Mouse (Mus musculus): ENCODE measurements around the gene Man2a2.

The Man2a2 gene

GRCm38 (mm10) chr7:80376192-80376591, 5.0 kb upstream of the Man2a2 start:
- Histone ChIP-seq H3K27me3 (ENCODE audit: insufficient read depth, low read length) (peaks cover 50% of the 10 kb centered on the region), H3K4me3 (replicated peaks; ENCODE audit: low read length) (no peak overlapping the region), H3K4me1 (replicated peaks; ENCODE audit: low read depth, low read length) (peaks cover 36% of the 10 kb centered on the region), H3K36me3 (ENCODE audit: insufficient read depth, low read length) (no peaks in the 10 kb centered on the region), H3K9me3 (ENCODE audit: low read length) (no peaks in the 10 kb centered on the region)
- no peak for TF ChIP-seq POU5F1 (IDR thresholded peaks at IDR 0.05; ENCODE audit: borderline replicate concordance, low read length)
- TF ChIP-seq CTCF (conservative IDR thresholded peaks at IDR 0.05; ENCODE audit: low read length), result no peak
- no peak for TF ChIP-seq NANOG (IDR thresholded peaks at IDR 0.05; ENCODE audit: borderline replicate concordance, low read length)

GRCm38 (mm10) chr7:80375376-80376039, 4.3 kb upstream of the Man2a2 start:
- H3K27me3 ChIP-seq (ENCODE audit: insufficient read depth, low read length), result peaks cover 43% of the 10 kb centered on the region
- H3K4me1 ChIP-seq (replicated peaks; ENCODE audit: low read depth, low read length), result peaks cover 31% of the 10 kb centered on the region
- TF ChIP-seq POU5F1 (IDR thresholded peaks at IDR 0.05; ENCODE audit: borderline replicate concordance, low read length) (no peak), NANOG (IDR thresholded peaks at IDR 0.05; ENCODE audit: borderline replicate concordance, low read length) (no peak), CTCF (conservative IDR thresholded peaks at IDR 0.05; ENCODE audit: low read length) (no peak)
- H3K4me3 ChIP-seq (replicated peaks; ENCODE audit: low read length), result no peak overlapping the region
- H3K36me3 ChIP-seq (ENCODE audit: insufficient read depth, low read length), result no peaks in the 10 kb centered on the region
- no peaks in the 10 kb centered on the region for H3K9me3 ChIP-seq (ENCODE audit: low read length)

DNA sequence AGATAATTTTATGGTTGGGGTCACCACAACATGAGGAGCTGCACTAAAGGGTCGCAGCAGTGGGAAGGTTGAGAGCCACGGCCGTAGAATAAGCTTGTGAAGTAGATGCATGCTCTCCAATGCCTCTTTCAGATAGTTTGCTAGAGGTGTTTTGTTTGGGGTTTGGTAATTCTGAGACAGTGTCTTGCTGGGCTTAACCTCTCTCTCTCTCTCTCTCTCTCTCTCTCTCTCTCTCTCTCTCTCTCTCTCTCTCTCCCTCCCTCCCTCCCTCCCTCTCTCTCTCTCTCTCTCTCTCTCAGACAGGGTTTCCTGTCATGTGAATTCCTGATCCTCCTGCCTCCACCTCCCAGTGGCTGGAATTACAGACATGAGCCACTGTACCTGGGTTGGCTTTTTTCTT, 3.6 kb upstream of the Man2a2 start:
- H3K9me3 ChIP-seq (ENCODE audit: low read length), result no peaks in the 10 kb centered on the region
- TF ChIP-seq NANOG (IDR thresholded peaks at IDR 0.05; ENCODE audit: borderline replicate concordance, low read length) (no peak), POU5F1 (IDR thresholded peaks at IDR 0.05; ENCODE audit: borderline replicate concordance, low read length) (no peak), CTCF (conservative IDR thresholded peaks at IDR 0.05; ENCODE audit: low read length) (no peak)
- H3K4me1 ChIP-seq (replicated peaks; ENCODE audit: low read depth, low read length), result peaks cover 31% of the 10 kb centered on the region
- no peak overlapping the region for H3K4me3 ChIP-seq (replicated peaks; ENCODE audit: low read length)
- no peaks in the 10 kb centered on the region for H3K36me3 ChIP-seq (ENCODE audit: insufficient read depth, low read length)
- H3K27me3 ChIP-seq (ENCODE audit: insufficient read depth, low read length), result peaks cover 43% of the 10 kb centered on the region

DNA sequence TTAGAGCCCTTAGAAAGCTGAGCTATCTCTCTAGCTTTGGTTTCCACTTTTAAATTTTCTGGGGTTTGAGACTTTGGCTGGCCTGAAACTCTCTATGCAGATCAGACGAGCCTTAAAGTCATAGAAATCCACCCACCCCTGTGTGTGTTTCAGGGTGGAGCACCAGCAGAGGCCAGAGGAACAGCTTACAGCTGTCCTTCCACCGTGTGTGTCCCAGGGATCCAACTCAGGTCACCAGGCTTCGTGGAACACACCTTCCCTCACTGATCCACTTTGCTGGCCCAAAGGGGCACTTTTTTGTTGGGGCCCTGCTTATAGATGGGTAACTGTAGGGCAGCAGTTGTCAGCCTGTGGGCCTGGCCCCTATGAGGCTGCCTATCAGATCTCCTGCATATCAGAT, 3.1 kb upstream of the Man2a2 start:
- 0 out of 2 replicates have a peak overlapping the region, but pooled peaks have one; percentile 14 for H3K4me3 ChIP-seq (replicated peaks; ENCODE audit: low read length)
- H3K4me1 ChIP-seq (replicated peaks; ENCODE audit: low read depth, low read length), result peaks cover 31% of the 10 kb centered on the region
- TF ChIP-seq CTCF (conservative IDR thresholded peaks at IDR 0.05; ENCODE audit: low read length), result no peak
- no peak for TF ChIP-seq NANOG (IDR thresholded peaks at IDR 0.05; ENCODE audit: borderline replicate concordance, low read length)
- no peak for TF ChIP-seq POU5F1 (IDR thresholded peaks at IDR 0.05; ENCODE audit: borderline replicate concordance, low read length)

DNA sequence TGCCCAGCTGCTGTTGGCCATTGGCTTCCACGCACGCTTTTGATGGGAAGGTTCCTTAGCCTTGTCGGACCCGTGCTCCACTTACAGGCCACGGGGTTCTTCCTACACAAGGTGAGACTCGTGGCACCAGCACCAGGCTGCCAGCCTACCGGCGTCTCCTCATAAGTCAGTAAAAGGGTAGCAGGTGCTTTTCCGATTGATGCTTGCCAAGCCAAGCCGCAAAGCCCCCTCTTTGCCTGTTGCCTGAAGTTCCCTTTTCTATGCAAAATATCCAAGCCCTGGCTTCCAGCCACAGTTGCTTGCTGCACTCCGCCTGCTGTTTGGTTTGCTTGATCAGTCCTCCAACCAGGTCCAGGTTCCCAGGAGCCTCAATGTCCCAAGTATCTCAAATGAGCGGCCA, 2.7 kb upstream of the Man2a2 start:
- H3K27me3 ChIP-seq (ENCODE audit: insufficient read depth, low read length), result peaks cover 50% of the 10 kb centered on the region
- H3K4me1 ChIP-seq (replicated peaks; ENCODE audit: low read depth, low read length), result peaks cover 33% of the 10 kb centered on the region
- no peaks in the 10 kb centered on the region for H3K36me3 ChIP-seq (ENCODE audit: insufficient read depth, low read length)

More for the DNA sequence above, 3.1 kb upstream of the Man2a2 start:
- Histone ChIP-seq H3K36me3 (ENCODE audit: insufficient read depth, low read length) (no peaks in the 10 kb centered on the region), H3K27me3 (ENCODE audit: insufficient read depth, low read length) (peaks cover 46% of the 10 kb centered on the region), H3K9me3 (ENCODE audit: low read length) (no peaks in the 10 kb centered on the region)

GRCm38 (mm10) chr7:80373352-80373751, 2.2 kb upstream of the Man2a2 start:
- peaks cover 36% of the 10 kb centered on the region for H3K4me1 ChIP-seq (replicated peaks; ENCODE audit: low read depth, low read length)
- no peak for TF ChIP-seq CTCF (conservative IDR thresholded peaks at IDR 0.05; ENCODE audit: low read length)
- no peak for TF ChIP-seq NANOG (IDR thresholded peaks at IDR 0.05; ENCODE audit: borderline replicate concordance, low read length)
- TF ChIP-seq POU5F1 (IDR thresholded peaks at IDR 0.05; ENCODE audit: borderline replicate concordance, low read length), result no peak
- H3K9me3 ChIP-seq (ENCODE audit: low read length), result no peaks in the 10 kb centered on the region
- H3K36me3 ChIP-seq (ENCODE audit: insufficient read depth, low read length), result no peaks in the 10 kb centered on the region
- peaks cover 52% of the 10 kb centered on the region for H3K27me3 ChIP-seq (ENCODE audit: insufficient read depth, low read length)
- H3K4me3 ChIP-seq (replicated peaks; ENCODE audit: low read length), result no peak overlapping the region

More for the DNA sequence above, 2.7 kb upstream of the Man2a2 start:
- TF ChIP-seq CTCF (conservative IDR thresholded peaks at IDR 0.05; ENCODE audit: low read length) (no peak), POU5F1 (IDR thresholded peaks at IDR 0.05; ENCODE audit: borderline replicate concordance, low read length) (no peak), NANOG (IDR thresholded peaks at IDR 0.05; ENCODE audit: borderline replicate concordance, low read length) (no peak)
- Histone ChIP-seq H3K4me3 (replicated peaks; ENCODE audit: low read length) (0 out of 2 replicates have a peak overlapping the region, but pooled peaks have one; percentile 14), H3K9me3 (ENCODE audit: low read length) (no peaks in the 10 kb centered on the region)

DNA sequence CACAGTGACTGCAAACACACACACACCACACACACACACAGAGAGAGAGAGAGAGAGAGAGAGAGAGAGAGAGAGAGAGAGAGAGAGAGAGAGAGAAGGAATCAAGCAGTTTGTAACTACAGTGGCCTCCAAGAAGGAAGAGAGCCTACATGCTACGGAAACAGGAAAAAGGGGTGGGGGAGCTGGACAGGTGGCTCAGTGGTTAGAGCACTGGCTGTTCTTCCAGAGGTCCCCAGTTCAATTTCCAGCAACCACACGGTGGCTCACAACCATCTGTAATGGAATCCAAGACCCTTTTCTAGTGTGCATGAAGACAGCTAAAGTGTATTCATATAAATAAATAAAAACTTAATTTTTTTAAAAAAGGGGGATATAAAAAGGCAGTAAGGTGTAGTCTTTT, 1.5 kb upstream of the Man2a2 start:
- H3K4me3 ChIP-seq (replicated peaks; ENCODE audit: low read length), result no peak overlapping the region
- H3K9me3 ChIP-seq (ENCODE audit: low read length), result no peaks in the 10 kb centered on the region
- TF ChIP-seq CTCF (conservative IDR thresholded peaks at IDR 0.05; ENCODE audit: low read length) (no peak), POU5F1 (IDR thresholded peaks at IDR 0.05; ENCODE audit: borderline replicate concordance, low read length) (no peak), NANOG (IDR thresholded peaks at IDR 0.05; ENCODE audit: borderline replicate concordance, low read length) (no peak)
- peaks cover 40% of the 10 kb centered on the region for H3K4me1 ChIP-seq (replicated peaks; ENCODE audit: low read depth, low read length)
- peaks cover 4% of the 10 kb centered on the region; the same call in 1 of the 2 replicates for H3K36me3 ChIP-seq (ENCODE audit: insufficient read depth, low read length)
- peaks cover 57% of the 10 kb centered on the region for H3K27me3 ChIP-seq (ENCODE audit: insufficient read depth, low read length)

- peaks cover 59% of the 10 kb centered on the region for H3K27me3 ChIP-seq (ENCODE audit: insufficient read depth, low read length)
- no peaks in the 10 kb centered on the region for H3K9me3 ChIP-seq (ENCODE audit: low read length)
- no peak overlapping the region for H3K4me3 ChIP-seq (replicated peaks; ENCODE audit: low read length)
- peaks cover 41% of the 10 kb centered on the region for H3K4me1 ChIP-seq (replicated peaks; ENCODE audit: low read depth, low read length)
- H3K36me3 ChIP-seq (ENCODE audit: insufficient read depth, low read length), result peaks cover 9% of the 10 kb centered on the region
- TF ChIP-seq CTCF (conservative IDR thresholded peaks at IDR 0.05; ENCODE audit: low read length) (no peak), NANOG (IDR thresholded peaks at IDR 0.05; ENCODE audit: borderline replicate concordance, low read length) (no peak), POU5F1 (IDR thresholded peaks at IDR 0.05; ENCODE audit: borderline replicate concordance, low read length) (no peak)
Observed at GRCm38 (mm10) chr7:80372166-80372565, 991 bp upstream of the Man2a2 start.
